21 mouse cellular contexts compared by ENCODE assay signal in genomic region chr9:104183181-104183580, GRCm38 (mm10). TPM values are rescaled to one million over a fixed set of nuclear protein-coding genes. Genes with fewer than 3 reads are reported as not detected.
"Had no signal": no experiment of that assay in that cellular context is flagged by ENCODE, and none has a peak within 500 bp of the region (broad histone marks: within the 10 kb centered on the region; RNA-seq: fewer than 3 reads in every experiment).

No protein-coding gene starts in this region.

- H3K27ac ChIP-seq: heart, adult 2 months; heart, embryonic 13.5 days; heart, embryonic 15.5 days; hindbrain, embryonic 10.5 days; hindbrain, embryonic 12.5 days; hindbrain, embryonic 14.5 days; intestine, embryonic 15.5 days; left cerebral cortex, adult 2 months; limb, embryonic 10.5 days; limb, embryonic 12.5 days; liver, embryonic 13.5 days; liver, embryonic 15.5 days had no signal

- DNase-seq: heart, adult 2 months; heart, postnatal 4 days; kidney, adult 18-20 months; kidney, adult 8-10 months; kidney, postnatal 10 days; kidney, postnatal 25 days; kidney, postnatal 4 days; liver; liver, embryonic 13.5 days had no signal

- H3K4me3 ChIP-seq: heart, adult 2 months; heart, embryonic 13.5 days; heart, embryonic 15.5 days; hindbrain, embryonic 10.5 days; hindbrain, embryonic 12.5 days; intestine, embryonic 15.5 days; layer of hippocampus, adult 2 months; left cerebral cortex, adult 2 months; limb, embryonic 10.5 days; limb, embryonic 12.5 days; liver, embryonic 13.5 days; liver, embryonic 15.5 days had no signal

RNA-seq across cellular contexts. Expression of gene Ackr4, which starts 56.4 kb away (rescaled TPM):
- total RNA-seq: granulocyte monocyte progenitor cell, adult 5-6 weeks had no signal
